Mouse (Mus musculus) testis, adult 2 months (tissue): ENCODE results near the gene Otop2. TPM values are rescaled to one million over a fixed set of nuclear protein-coding genes. Genes with fewer than 3 reads are reported as not detected.
A peak's percentile ranks its signal among the peaks of the same experiment; 100 is the strongest.

ENCODE experiments used
- H3K27ac ChIP-seq: fragments of 200-500 bp; 2 replicates; pipeline ENCODE4 v1.5.1; 2012; ENCODE audit warnings: low read depth, low read length; ENCODE audit not compliant: control insufficient read depth, insufficient read depth
- H3K27me3 ChIP-seq: fragments of 200-500 bp; 2 replicates; pipeline ENCODE4 v1.6.1; 2012; ENCODE audit warnings: mild to moderate bottlenecking, low read length, moderate library complexity; ENCODE audit not compliant: control insufficient read depth, insufficient read depth
- H3K36me3 ChIP-seq: fragments of 200-500 bp; 2 replicates; pipeline ENCODE4 v1.6.1; 2012; ENCODE audit warnings: mild to moderate bottlenecking, low read length; ENCODE audit not compliant: control insufficient read depth, insufficient read depth
- H3K4me1 ChIP-seq: fragments of 200-500 bp; 2 replicates; pipeline ENCODE4 v1.6.1; 2012; ENCODE audit warnings: low read length; ENCODE audit not compliant: control insufficient read depth, insufficient read depth
- H3K4me3 ChIP-seq: fragments of 200-500 bp; 2 replicates; pipeline ENCODE4 v1.5.1; 2012; ENCODE audit warnings: low read depth, mild to moderate bottlenecking, low read length, moderate library complexity, mixed read lengths; ENCODE audit not compliant: control insufficient read depth
- CTCF ChIP-seq: fragments of 200-500 bp; IDR thresholded peaks from 2 replicates; pipeline ENCODE4 v1.5.1; 2012; ENCODE audit warnings: low read depth, mild to moderate bottlenecking, inconsistent platforms, low read length, moderate library complexity; ENCODE audit not compliant: control insufficient read depth, insufficient read depth, insufficient replicate concordance
- POLR2A ChIP-seq: fragments of 200-500 bp; IDR thresholded peaks from 2 replicates; pipeline ENCODE4 v1.6.1; 2012; ENCODE audit warnings: low read depth, mild to moderate bottlenecking, inconsistent platforms, low read length, moderate library complexity; ENCODE audit not compliant: control insufficient read depth
- polyA plus RNA-seq: library from polyadenylated mRNA; depleted of rRNA; stranded (reverse); fragments of >200 nt; gene quantifications from 2 replicates; pipeline ENCODE4 v1.2.3, GENCODE M21; 2012

The Otop2 gene
- polyA plus RNA-seq, 1 experiment = 8.5 TPM

DNA sequence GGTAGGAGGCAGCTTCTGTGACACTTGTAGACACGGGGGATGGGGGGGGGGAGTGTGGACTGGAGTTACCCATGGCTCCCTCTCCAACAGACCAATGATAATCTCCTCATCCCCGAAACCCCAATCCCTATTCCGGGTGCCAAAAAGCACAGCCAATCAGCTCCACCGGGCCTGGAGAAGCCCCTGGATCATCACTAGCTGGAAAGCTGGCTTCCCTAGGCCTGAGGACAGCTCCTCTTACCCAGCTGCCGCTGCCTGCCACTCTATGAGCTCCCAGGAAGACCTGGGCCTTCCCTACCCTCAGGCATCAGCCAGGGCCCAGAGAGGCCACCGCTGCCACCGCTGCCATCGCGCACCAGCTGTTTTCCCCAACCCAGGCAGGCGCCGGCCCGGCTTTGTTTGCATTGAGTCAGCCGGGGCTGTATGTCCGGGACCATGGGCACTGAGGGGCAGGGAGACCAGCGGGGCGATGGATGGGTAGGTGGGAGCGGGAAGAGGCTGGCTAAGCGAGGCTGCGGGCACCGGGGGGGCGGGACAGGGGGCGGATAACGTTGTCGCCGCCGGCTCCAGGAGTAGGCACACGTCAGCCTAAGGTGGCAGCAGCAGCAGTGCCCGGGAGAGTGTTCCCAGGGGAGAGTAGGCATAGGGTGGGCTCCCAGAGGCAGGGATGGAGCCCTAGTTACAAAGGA lies 59.9 kb downstream of the Otop2 start:
- H3K27ac ChIP-seq = no peak overlapping the region
- TF ChIP-seq POLR2A = no peak
- TF ChIP-seq CTCF = no peak

DNA sequence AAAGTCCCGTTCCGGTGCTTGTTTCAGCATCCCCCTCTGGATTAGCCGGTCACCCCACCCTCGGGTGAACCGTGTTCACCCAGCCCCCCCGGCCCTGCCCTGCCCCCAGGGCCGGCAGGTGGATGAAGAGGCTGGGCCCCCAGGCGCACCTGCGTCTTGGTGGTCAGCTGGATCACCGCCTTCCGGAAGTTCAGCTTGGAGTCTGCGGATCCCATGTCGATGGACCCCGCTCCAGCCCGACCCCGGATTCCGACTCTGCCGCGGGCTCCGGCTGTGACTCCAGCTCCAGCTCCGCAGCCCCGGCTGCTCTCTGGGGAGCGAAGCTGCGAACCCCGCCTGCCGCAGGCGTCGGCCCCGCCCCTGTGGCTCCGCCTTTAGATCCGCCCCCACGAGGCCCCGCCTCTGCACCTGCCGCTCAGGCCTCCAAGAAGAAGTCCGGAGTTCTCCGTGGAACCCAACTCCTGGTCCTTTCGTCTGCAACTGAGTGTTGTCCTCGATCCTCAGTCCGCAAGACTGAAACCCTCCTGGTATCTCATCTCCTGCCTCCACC lies 60.5 kb downstream of the Otop2 start, which contains the start of gene Hid1:
Hid1 (minus strand) TSS at position 362 of the 550 bp plus-strand sequence.
- TF ChIP-seq POLR2A (no peak), CTCF (no peak)
- no peak within 1 kb of the TSS for H3K27ac ChIP-seq
- H3K36me3 ChIP-seq = no peaks in the 10 kb centered on the region
- H3K4me3 ChIP-seq = peak within 1 kb of the TSS; percentile 79
- peaks cover 2% of the 10 kb centered on the region; the same call in 1 of the 2 replicates for H3K27me3 ChIP-seq
- peaks cover 12% of the 10 kb centered on the region for H3K4me1 ChIP-seq

More for the DNA sequence above, 59.9 kb downstream of the Otop2 start:
- Histone ChIP-seq H3K4me1 (peaks cover 12% of the 10 kb centered on the region), H3K27me3 (peaks cover 2% of the 10 kb centered on the region; the same call in 1 of the 2 replicates), H3K36me3 (no peaks in the 10 kb centered on the region), H3K4me3 (peak overlapping the region; percentile 79)

DNA sequence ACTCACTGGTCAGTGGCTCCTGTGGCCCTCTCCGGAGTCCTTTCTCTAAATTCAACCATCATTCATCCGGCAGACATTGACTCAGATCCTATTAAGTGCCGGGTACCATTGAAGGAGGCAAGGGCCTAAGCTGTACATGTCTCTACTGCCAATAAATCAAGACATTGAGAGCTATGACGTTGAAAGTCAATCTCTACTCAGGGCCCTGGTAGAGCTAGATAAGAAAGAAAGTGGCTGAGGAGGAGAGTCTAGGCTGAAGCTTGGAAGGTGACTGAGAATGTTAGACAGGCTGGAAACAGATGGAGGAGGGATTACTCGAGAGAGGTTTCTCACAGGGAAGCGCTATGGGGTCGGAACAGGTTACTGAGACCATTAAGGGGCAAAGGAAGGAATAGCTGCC lies 63.4 kb downstream of the Otop2 start:
- Histone ChIP-seq H3K36me3 (no peaks in the 10 kb centered on the region), H3K27ac (no peak overlapping the region), H3K4me3 (no peak overlapping the region), H3K4me1 (peaks cover 17% of the 10 kb centered on the region), H3K27me3 (peaks cover 2% of the 10 kb centered on the region; the same call in 1 of the 2 replicates)
- TF ChIP-seq POLR2A = no peak
- TF ChIP-seq CTCF = no peak

DNA sequence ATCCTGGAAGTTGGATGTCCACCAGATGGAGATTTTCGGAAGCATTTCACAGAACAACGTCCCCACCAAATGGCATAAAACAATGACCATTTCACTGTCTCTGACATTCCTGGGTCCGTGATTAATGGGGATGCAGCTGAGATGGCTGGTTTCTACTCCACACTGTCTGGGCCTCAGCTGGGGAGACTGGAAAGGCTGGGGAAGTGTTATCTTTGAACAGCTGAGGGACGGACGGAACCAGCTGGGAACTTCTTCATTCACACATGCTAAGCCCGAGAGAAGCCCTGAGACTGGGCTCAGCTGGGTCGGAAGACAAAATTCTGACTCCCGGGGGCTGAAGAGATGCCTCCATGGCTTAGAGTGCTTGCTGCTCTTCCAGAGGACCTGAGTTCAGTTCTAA lies 64.4 kb downstream of the Otop2 start:
- TF ChIP-seq POLR2A = no peak
- TF ChIP-seq CTCF = no peak
- Histone ChIP-seq H3K4me3 (no peak overlapping the region), H3K27ac (no peak overlapping the region), H3K36me3 (no peaks in the 10 kb centered on the region), H3K27me3 (peaks cover 2% of the 10 kb centered on the region; the same call in 1 of the 2 replicates), H3K4me1 (peaks cover 17% of the 10 kb centered on the region)

DNA sequence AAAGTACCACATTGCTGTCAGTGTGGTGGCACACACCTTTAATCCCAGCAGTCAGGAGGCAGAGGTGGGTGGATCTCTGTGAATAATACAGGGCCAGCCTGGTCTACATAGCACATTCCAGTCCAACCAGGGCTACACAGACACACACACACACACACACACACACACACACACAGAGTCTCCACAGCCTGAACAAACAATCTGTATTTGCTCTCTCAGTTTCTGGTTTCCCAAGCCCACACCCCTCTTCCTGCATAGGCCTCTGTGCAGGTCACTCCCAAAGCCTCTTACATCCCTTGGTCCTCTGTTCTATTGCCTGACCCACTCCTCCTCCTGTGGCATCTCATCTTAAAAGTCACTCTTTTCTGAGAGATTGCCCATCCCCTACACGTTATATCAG lies 65.1 kb downstream of the Otop2 start:
- no peak for TF ChIP-seq CTCF
- no peak for TF ChIP-seq POLR2A
- H3K36me3 ChIP-seq = no peaks in the 10 kb centered on the region
- H3K27ac ChIP-seq = no peak overlapping the region
- H3K4me3 ChIP-seq = no peak overlapping the region
- peaks cover 11% of the 10 kb centered on the region for H3K4me1 ChIP-seq
- H3K27me3 ChIP-seq = no peaks in the 10 kb centered on the region; the same call in 1 of the 2 replicates

DNA sequence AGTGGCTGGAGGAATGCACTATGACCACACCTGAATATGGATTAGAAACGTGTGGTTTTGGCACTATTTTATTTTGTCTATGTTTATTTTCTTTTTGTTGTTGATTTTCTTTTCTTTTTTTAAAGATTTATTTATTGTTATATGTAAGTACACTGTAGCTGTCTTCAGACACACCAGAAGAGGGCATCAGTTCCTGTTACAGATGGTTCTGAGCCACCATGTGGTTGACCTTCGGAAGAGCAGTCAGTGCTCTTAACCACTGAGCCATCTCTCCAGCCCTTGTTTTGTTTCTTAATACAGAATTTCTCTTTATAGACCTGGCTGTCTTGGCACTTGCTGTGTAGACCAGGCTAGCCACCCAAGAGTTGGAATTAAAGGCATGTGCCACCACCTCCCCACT lies 65.8 kb downstream of the Otop2 start:
- Histone ChIP-seq H3K4me1 (peaks cover 6% of the 10 kb centered on the region), H3K4me3 (no peak overlapping the region), H3K27ac (no peak overlapping the region), H3K36me3 (no peaks in the 10 kb centered on the region), H3K27me3 (no peaks in the 10 kb centered on the region)
- TF ChIP-seq POLR2A (no peak), CTCF (no peak)

DNA sequence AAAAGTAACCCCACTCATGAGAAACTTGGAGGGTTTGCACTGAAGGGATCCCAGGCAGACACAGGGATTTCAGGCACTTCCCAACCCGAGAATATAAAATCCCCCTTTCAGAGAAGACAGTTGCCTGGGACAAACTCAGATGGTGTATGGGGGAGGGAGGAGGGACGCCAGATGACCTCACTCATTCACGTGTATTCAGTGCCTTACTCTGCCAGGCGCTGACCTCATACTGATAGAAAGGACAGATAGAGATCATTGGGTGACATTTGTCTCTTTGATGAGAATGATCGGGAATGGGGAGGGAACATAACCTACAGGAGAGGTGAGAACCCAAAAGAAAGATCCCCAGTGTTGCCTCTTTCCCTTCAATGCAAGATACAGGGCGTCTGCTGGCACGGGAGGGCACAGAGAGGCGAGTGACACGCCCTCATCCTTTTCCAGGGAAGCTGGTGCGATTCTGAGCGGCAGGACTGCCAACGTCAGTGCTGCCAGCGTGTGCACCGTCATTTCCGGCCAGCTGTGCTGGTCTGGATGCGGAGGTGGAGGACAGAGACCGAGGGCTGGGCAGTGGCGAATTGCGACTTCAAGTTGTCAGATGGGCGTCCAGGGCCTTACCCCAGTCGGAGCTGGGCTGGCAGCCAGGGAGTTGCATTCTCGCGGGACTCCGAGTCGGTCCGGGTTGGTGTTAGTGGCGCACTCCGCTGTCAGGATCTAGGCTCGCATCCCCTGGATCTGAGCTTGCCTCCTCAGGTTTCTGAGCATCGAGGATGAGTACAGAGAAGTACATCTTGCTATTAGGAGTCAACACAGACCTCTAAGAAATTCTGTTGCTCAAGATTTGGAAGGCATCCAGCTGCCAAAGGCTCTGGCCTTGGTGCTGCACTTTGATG lies 67.1 kb downstream of the Otop2 start:
- peak overlapping the region; percentile 41; the same call in 1 of the 2 replicates for H3K4me3 ChIP-seq
- H3K27me3 ChIP-seq = no peaks in the 10 kb centered on the region
- H3K36me3 ChIP-seq = no peaks in the 10 kb centered on the region
- H3K27ac ChIP-seq = no peak overlapping the region
- TF ChIP-seq CTCF (no peak), POLR2A (no peak)
- H3K4me1 ChIP-seq = peaks cover 6% of the 10 kb centered on the region
